Mouse (Mus musculus): ENCODE results near the gene Btbd9. TPM values are rescaled to one million over a fixed set of nuclear protein-coding genes. Genes with fewer than 3 reads are reported as not detected.

The Btbd9 gene
- polyA plus RNA-seq, 2 experiments: 18.3 to 46.9 TPM

DNA sequence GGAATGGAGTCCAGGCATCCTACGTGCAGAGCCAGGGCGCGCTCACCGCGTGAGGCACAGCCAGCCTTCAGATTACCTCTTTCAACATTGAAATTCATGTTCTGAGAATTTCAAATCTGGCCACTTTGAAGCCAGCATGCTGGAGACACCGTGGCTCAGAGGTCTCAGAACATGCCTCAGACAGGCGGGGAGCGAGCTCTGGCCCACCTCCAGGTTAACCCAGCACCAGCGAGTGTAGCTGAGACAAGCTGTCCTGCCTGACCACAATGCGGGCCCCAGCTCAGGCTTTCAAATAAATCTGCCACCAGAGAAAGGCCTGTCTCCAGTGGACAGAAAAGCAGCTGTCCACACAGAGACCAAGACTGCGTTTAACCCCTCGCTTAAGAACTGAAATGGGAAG, 363.6 kb downstream of the Btbd9 start:
- H3K36me3 ChIP-seq (ENCODE audit: control insufficient read depth, insufficient read depth, low read length): peaks cover 37% of the 10 kb centered on the region
- H3K4me2 ChIP-seq (replicated peaks; ENCODE audit: low read depth, low read length, severe bottlenecking): no peak overlapping the region
- no peaks in the 10 kb centered on the region for H3K27me3 ChIP-seq (ENCODE audit: control insufficient read depth, insufficient read depth, low read length)
- no peak overlapping the region for H3K9ac ChIP-seq (ENCODE audit: low read depth, low read length, severe bottlenecking)
- DNase-seq (ENCODE audit: low spot score) (no peak), ATAC-seq (ENCODE audit: low FRiP score, low read depth) (no peak)
- no peak for TF ChIP-seq POLR2A (IDR thresholded peaks at IDR 0.05; ENCODE audit: borderline replicate concordance, extremely low read depth, insufficient read depth, insufficient read length)
- no peak overlapping the region for H3K27ac ChIP-seq (replicated peaks; ENCODE audit: low read depth, low read length)
- 75% methylated on average over 12 of the region's 12 CpGs for WGBS
- no peaks in the 10 kb centered on the region for H3K4me1 ChIP-seq (ENCODE audit: control insufficient read depth, insufficient read depth, low read length)
- no peaks in the 10 kb centered on the region for H3K9me3 ChIP-seq (ENCODE audit: control insufficient read depth, low read length)
- H3K4me3 ChIP-seq (replicated peaks; ENCODE audit: low read length): no peak overlapping the region

- ATAC-seq (ENCODE audit: low FRiP score, low read depth): no peak
- no peak overlapping the region for H3K9ac ChIP-seq (ENCODE audit: low read depth, low read length, severe bottlenecking)
- H3K36me3 ChIP-seq (ENCODE audit: control insufficient read depth, insufficient read depth, low read length): peaks cover 41% of the 10 kb centered on the region
- no peaks in the 10 kb centered on the region for H3K27me3 ChIP-seq (ENCODE audit: control insufficient read depth, insufficient read depth, low read length)
- no peak for TF ChIP-seq POLR2A (IDR thresholded peaks at IDR 0.05; ENCODE audit: borderline replicate concordance, extremely low read depth, insufficient read depth, insufficient read length)
- no peak overlapping the region for H3K4me3 ChIP-seq (replicated peaks; ENCODE audit: low read length)
- no peak overlapping the region for H3K27ac ChIP-seq (replicated peaks; ENCODE audit: low read depth, low read length)
- H3K9me3 ChIP-seq (ENCODE audit: control insufficient read depth, low read length): no peaks in the 10 kb centered on the region
- no peak for DNase-seq (ENCODE audit: low spot score)
- H3K4me1 ChIP-seq (ENCODE audit: control insufficient read depth, insufficient read depth, low read length): 0 out of 2 replicates have a peak, but pooled peaks cover 3% of the 10 kb centered on the region
- 94% methylated on average over 6 of the region's 6 CpGs for whole genome bisulfite sequencing
- H3K4me2 ChIP-seq (replicated peaks; ENCODE audit: low read depth, low read length, severe bottlenecking): no peak overlapping the region
These were observed 365.4 kb downstream of the Btbd9 start for GRCm38 (mm10) chr17:30210936-30211335.

- peaks cover 41% of the 10 kb centered on the region for H3K36me3 ChIP-seq (ENCODE audit: control insufficient read depth, insufficient read depth, low read length)
- no peak overlapping the region for H3K9ac ChIP-seq (ENCODE audit: low read depth, low read length, severe bottlenecking)
- WGBS: 97% methylated on average over 8 of the region's 8 CpGs
- 0 out of 2 replicates have a peak, but pooled peaks cover 4% of the 10 kb centered on the region for H3K4me1 ChIP-seq (ENCODE audit: control insufficient read depth, insufficient read depth, low read length)
- H3K4me3 ChIP-seq (replicated peaks; ENCODE audit: low read length): no peak overlapping the region
- ATAC-seq (ENCODE audit: low FRiP score, low read depth) (no peak), DNase-seq (ENCODE audit: low spot score) (no peak)
- TF ChIP-seq POLR2A (IDR thresholded peaks at IDR 0.05; ENCODE audit: borderline replicate concordance, extremely low read depth, insufficient read depth, insufficient read length): no peak
- H3K4me2 ChIP-seq (replicated peaks; ENCODE audit: low read depth, low read length, severe bottlenecking): no peak overlapping the region
- no peaks in the 10 kb centered on the region for H3K9me3 ChIP-seq (ENCODE audit: control insufficient read depth, low read length)
- no peaks in the 10 kb centered on the region for H3K27me3 ChIP-seq (ENCODE audit: control insufficient read depth, insufficient read depth, low read length)
- no peak overlapping the region for H3K27ac ChIP-seq (replicated peaks; ENCODE audit: low read depth, low read length)
These were observed 366.0 kb downstream of the Btbd9 start for GRCm38 (mm10) chr17:30210262-30210661.

DNA sequence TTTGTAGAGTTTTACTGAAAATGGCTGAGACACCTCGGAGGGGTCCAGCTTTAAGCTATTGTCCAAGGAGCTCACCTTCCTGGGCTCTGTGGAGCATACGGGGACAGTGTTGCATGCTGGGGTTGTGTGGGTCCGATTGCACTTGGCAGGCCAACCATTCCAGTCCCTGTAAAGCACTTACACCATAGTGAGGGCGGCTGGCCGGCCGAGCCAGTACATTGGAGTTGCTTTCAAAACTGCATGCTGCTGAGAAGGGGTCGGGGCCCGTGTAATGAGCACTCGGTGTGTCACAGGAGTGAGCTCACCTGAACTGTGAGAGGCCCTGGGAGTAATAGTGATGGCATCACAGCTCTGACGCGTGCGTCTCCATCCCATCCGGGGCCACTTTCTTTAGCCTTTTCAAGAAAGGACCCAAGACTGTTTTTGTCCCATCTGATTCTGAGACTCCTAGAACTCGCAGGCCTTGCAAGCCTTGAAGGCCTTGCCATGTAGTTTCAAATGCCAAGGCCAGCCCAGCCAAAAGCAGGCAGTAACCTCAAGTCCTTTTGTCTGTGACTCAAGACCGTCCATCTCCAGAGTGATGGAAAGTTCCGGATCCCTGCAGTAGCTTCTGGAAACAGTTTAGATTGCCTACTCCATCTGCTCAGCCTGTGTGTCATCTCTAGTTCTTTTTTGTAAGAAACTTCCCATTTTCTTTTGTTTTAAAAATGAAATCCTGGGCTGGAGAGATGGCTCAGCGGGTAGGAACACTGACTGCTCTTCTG, 371.0 kb downstream of the Btbd9 start:
- no peaks in the 10 kb centered on the region for H3K9me3 ChIP-seq (ENCODE audit: control insufficient read depth, low read length)
- TF ChIP-seq POLR2A (IDR thresholded peaks at IDR 0.05; ENCODE audit: borderline replicate concordance, extremely low read depth, insufficient read depth, insufficient read length): no peak
- H3K4me2 ChIP-seq (replicated peaks; ENCODE audit: low read depth, low read length, severe bottlenecking): no peak overlapping the region
- H3K27me3 ChIP-seq (ENCODE audit: control insufficient read depth, insufficient read depth, low read length): no peaks in the 10 kb centered on the region
- ATAC-seq (ENCODE audit: low FRiP score, low read depth) (no peak), DNase-seq (ENCODE audit: low spot score) (no peak)
- no peak overlapping the region for H3K9ac ChIP-seq (ENCODE audit: low read depth, low read length, severe bottlenecking)
- H3K27ac ChIP-seq (replicated peaks; ENCODE audit: low read depth, low read length): no peak overlapping the region
- no peak overlapping the region for H3K4me3 ChIP-seq (replicated peaks; ENCODE audit: low read length)
- 93% methylated on average over 17 of the region's 17 CpGs for WGBS
- peaks cover 14% of the 10 kb centered on the region for H3K4me1 ChIP-seq (ENCODE audit: control insufficient read depth, insufficient read depth, low read length)
- peaks cover 32% of the 10 kb centered on the region for H3K36me3 ChIP-seq (ENCODE audit: control insufficient read depth, insufficient read depth, low read length)

DNA sequence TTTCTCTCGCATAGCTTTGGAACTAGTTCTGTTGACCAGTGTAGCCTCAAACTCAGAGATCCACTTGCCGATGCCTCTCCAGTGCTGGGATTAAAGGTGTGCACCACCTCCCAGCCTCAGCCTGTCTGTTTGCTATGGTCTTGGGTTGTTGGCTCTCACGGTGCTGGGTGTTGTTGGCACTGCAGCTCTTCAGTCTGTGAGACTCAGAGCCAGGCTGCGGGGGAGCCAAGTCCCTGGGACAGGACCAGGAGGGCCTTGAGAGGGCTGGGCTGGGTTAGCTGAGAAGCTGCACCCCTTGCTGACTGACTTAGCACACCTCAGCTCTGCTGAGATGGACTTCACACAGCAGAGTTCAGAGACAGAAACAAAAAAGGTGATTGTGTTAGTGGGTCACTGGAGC, 376.0 kb downstream of the Btbd9 start:
- Histone ChIP-seq H3K4me3 (replicated peaks; ENCODE audit: low read length) (no peak overlapping the region), H3K4me1 (ENCODE audit: control insufficient read depth, insufficient read depth, low read length) (peaks cover 45% of the 10 kb centered on the region), H3K36me3 (ENCODE audit: control insufficient read depth, insufficient read depth, low read length) (peaks cover 5% of the 10 kb centered on the region; the same call in 1 of the 2 replicates), H3K27ac (replicated peaks; ENCODE audit: low read depth, low read length) (no peak overlapping the region), H3K27me3 (ENCODE audit: control insufficient read depth, insufficient read depth, low read length) (no peaks in the 10 kb centered on the region), H3K4me2 (replicated peaks; ENCODE audit: low read depth, low read length, severe bottlenecking) (no peak overlapping the region), H3K9me3 (ENCODE audit: control insufficient read depth, low read length) (no peaks in the 10 kb centered on the region), H3K9ac (ENCODE audit: low read depth, low read length, severe bottlenecking) (no peak overlapping the region)
- no peak for DNase-seq (ENCODE audit: low spot score)
- no peak for TF ChIP-seq POLR2A (IDR thresholded peaks at IDR 0.05; ENCODE audit: borderline replicate concordance, extremely low read depth, insufficient read depth, insufficient read length)
- 77% methylated on average over 4 of the region's 4 CpGs for WGBS
- no peak for ATAC-seq (ENCODE audit: low FRiP score, low read depth)

Measured in limb, embryonic 14.5 days (tissue).